Mouse (Mus musculus) C2C12 (cell line): ENCODE measurements around the gene Itpr1. TPM values are rescaled to one million over a fixed set of nuclear protein-coding genes. Genes with fewer than 3 reads are reported as not detected.

ENCODE experiments used
- H3K27me3 ChIP-seq: one replicate; pipeline ENCODE4 v1.6.1; 2011; ENCODE audit not compliant: control insufficient read depth, insufficient read depth, insufficient read length
- H3K36me3 ChIP-seq: one replicate; pipeline ENCODE4 v1.6.1; 2011; ENCODE audit not compliant: control insufficient read depth, insufficient read depth
- H3K4me3 ChIP-seq: one replicate; pipeline ENCODE4 v1.5.1; 2011; ENCODE audit warnings: mild to moderate bottlenecking, control low read depth; ENCODE audit not compliant: poor library complexity, insufficient read depth, severe bottlenecking
- H3K79me2 ChIP-seq: one replicate; pipeline ENCODE4 v1.6.1; 2011; ENCODE audit not compliant: control insufficient read depth, insufficient read depth
- H3K79me3 ChIP-seq: one replicate; pipeline ENCODE4 v1.6.1; 2011; ENCODE audit warnings: low read depth, control low read depth
- H3ac ChIP-seq: one replicate; pipeline ENCODE3; 2011; ENCODE audit warnings: low read depth; ENCODE audit not compliant: control insufficient read depth, insufficient read length
- CEBPB ChIP-seq: IDR thresholded peaks from one replicate; pipeline ENCODE4 v1.6.1; 2011; ENCODE audit warnings: low read depth, mild to moderate bottlenecking, control low read depth, moderate library complexity
- CTCF ChIP-seq: IDR thresholded peaks from one replicate; pipeline ENCODE4 v1.5.1; 2011; ENCODE audit not compliant: control insufficient read depth, insufficient read depth, insufficient read length
- FOSL1 ChIP-seq: IDR thresholded peaks from one replicate; pipeline ENCODE4 v1.8.0; 2011; ENCODE audit warnings: mild to moderate bottlenecking, low read length; ENCODE audit not compliant: poor library complexity, insufficient read depth, severe bottlenecking
- MAX ChIP-seq: IDR thresholded peaks from one replicate; pipeline ENCODE4 v1.6.1; 2011; ENCODE audit warnings: mild to moderate bottlenecking, control low read depth
- MYOD1 ChIP-seq: IDR thresholded peaks from one replicate; pipeline ENCODE4 v1.6.1; 2011; ENCODE audit warnings: low read depth; ENCODE audit not compliant: control insufficient read depth, insufficient read length
- MYOG ChIP-seq: IDR thresholded peaks from one replicate; pipeline ENCODE4 v1.6.1; 2011; ENCODE audit not compliant: control insufficient read depth, insufficient read length; ENCODE audit errors: extremely low read depth
- USF1 ChIP-seq: IDR thresholded peaks from one replicate; pipeline ENCODE4 v1.6.1; 2011; ENCODE audit warnings: low read depth, mild to moderate bottlenecking, control low read depth, moderate library complexity
- polyA plus RNA-seq: library from polyadenylated mRNA; unstranded; fragments of >200 nt; fragmentation: generic; extraction: Trizol; gene quantifications from one replicate; pipeline ENCODE4 v1.2.1, GENCODE M21; 2012; ENCODE audit warnings: missing spikeins

Itpr1 gene
- polyA plus RNA-seq, 1 experiment = 4.9 TPM

DNA sequence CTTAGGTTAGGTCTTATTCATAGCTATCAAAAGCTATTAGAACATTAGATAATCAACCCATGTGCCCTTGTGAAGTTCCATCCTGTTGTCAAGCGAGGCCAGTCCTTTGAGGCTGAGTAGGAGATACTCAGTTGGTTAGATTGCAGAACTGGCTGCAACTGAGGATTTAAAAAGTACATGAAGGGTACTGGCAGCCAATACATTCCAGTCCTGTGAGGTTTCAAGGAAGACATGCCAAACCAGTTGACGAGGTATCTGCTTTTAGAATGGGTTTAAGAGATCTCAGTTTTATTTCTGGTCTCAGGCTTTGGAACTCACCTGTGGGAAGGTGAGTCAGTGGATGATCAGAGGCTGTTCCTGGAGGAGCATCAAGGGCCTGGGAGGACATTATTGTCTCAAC lies 137.9 kb downstream of the Itpr1 start:
- Histone ChIP-seq H3K79me3 (no peaks in the 10 kb centered on the region), H3K36me3 (no peaks in the 10 kb centered on the region), H3K27me3 (no peaks in the 10 kb centered on the region), H3K4me3 (no peak overlapping the region), H3K79me2 (no peaks in the 10 kb centered on the region), H3ac (no peak overlapping the region)
- no peak for TF ChIP-seq FOSL1
- no peak for TF ChIP-seq CEBPB
- no peak for TF ChIP-seq CTCF
- no peak for TF ChIP-seq USF1
- TF ChIP-seq MYOG = no peak
- TF ChIP-seq MAX = no peak
- TF ChIP-seq MYOD1 = no peak

GRCm38 (mm10) chr6:108351998-108352397 lies 139.1 kb downstream of the Itpr1 start:
- Histone ChIP-seq H3K79me2 (no peaks in the 10 kb centered on the region), H3K4me3 (no peak overlapping the region), H3K36me3 (no peaks in the 10 kb centered on the region), H3K79me3 (no peaks in the 10 kb centered on the region), H3K27me3 (no peaks in the 10 kb centered on the region), H3ac (no peak overlapping the region)
- TF ChIP-seq FOSL1 (no peak), CTCF (no peak), MYOG (no peak), CEBPB (no peak), MYOD1 (no peak), MAX (no peak), USF1 (no peak)

DNA sequence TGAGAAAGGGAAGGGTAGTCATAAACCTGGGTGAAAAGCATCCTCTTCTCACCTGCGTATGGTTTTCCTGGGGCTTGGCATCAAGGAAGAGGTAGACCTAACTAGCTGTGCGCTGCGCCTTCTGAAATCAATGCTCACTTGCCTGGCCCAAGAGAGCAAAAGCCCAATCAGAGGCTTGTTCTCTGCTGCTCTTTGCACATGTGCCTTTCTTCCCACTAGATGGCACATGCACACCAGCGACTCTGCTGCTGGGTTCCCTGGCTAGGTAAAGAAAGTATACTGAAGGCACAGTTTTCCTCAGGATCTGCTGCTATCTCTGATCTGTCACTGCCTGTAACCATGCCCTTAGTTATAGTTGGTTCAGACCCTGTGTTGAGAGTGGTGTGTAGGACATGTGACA lies 154.5 kb downstream of the Itpr1 start:
- no peak overlapping the region for H3K4me3 ChIP-seq
- no peaks in the 10 kb centered on the region for H3K79me2 ChIP-seq
- H3K27me3 ChIP-seq = no peaks in the 10 kb centered on the region
- no peak for TF ChIP-seq MAX
- no peak for TF ChIP-seq MYOD1
- TF ChIP-seq FOSL1 = no peak
- no peak for TF ChIP-seq CEBPB
- TF ChIP-seq MYOG = no peak
- TF ChIP-seq CTCF = no peak
- TF ChIP-seq USF1 = no peak
- no peaks in the 10 kb centered on the region for H3K36me3 ChIP-seq
- no peaks in the 10 kb centered on the region for H3K79me3 ChIP-seq
- H3ac ChIP-seq = no peak overlapping the region

DNA sequence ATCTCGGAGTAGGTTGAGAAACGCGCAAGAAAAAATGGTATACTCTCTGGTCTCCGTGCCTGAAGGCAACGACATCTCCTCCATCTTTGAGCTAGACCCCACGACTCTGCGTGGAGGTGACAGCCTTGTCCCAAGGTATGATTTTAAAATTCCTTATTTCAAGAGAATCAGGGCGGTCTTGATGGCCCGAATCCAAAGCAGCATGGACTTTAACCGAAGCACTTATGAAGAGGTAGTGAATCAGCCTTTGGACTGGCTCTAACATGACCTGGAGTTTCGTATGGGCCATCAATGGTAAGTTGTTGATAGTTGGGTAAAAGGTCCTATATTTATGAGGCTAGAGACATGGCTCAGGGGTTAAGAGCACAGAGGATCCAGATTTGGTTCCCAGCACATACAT lies 156.1 kb downstream of the Itpr1 start:
- H3K4me3 ChIP-seq = no peak overlapping the region
- TF ChIP-seq CEBPB (no peak), FOSL1 (no peak), MYOG (no peak), CTCF (no peak), MYOD1 (no peak), MAX (no peak), USF1 (no peak)
- H3K79me2 ChIP-seq = no peaks in the 10 kb centered on the region
- H3K36me3 ChIP-seq = no peaks in the 10 kb centered on the region
- no peaks in the 10 kb centered on the region for H3K79me3 ChIP-seq
- no peaks in the 10 kb centered on the region for H3K27me3 ChIP-seq
- no peak overlapping the region for H3ac ChIP-seq

DNA sequence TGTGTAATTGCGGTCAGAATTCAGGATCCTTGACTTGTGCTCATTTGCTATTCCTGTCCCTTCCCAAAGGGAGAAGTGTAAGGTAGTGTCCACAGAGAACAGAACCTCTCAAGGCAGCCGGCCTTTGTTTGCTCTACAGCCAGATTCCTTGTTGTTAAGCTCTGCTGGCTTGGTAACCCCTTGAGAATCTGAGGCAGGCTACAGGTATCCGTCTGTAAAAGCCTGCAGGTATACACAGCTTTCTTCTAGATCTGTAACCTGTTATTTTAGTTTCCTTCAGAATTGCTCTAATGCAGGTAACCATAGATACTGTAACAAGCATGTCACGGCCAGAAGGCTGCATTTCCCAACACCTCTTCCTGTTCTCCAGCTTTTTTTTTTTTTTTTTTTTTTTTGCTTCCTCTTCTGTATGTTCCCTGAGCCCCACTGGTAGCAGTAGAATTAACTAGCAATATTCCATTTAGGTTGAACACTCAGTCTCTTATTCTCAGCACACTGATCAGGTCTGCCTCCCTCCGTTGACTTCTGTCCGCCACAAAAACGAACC lies 158.5 kb downstream of the Itpr1 start:
- Histone ChIP-seq H3ac (no peak overlapping the region), H3K36me3 (no peaks in the 10 kb centered on the region), H3K79me3 (no peaks in the 10 kb centered on the region), H3K79me2 (no peaks in the 10 kb centered on the region), H3K4me3 (no peak overlapping the region), H3K27me3 (no peaks in the 10 kb centered on the region)
- TF ChIP-seq MYOG = no peak
- no peak for TF ChIP-seq USF1
- no peak for TF ChIP-seq CTCF
- TF ChIP-seq FOSL1 = no peak
- TF ChIP-seq CEBPB = no peak
- TF ChIP-seq MAX = no peak
- no peak for TF ChIP-seq MYOD1

DNA sequence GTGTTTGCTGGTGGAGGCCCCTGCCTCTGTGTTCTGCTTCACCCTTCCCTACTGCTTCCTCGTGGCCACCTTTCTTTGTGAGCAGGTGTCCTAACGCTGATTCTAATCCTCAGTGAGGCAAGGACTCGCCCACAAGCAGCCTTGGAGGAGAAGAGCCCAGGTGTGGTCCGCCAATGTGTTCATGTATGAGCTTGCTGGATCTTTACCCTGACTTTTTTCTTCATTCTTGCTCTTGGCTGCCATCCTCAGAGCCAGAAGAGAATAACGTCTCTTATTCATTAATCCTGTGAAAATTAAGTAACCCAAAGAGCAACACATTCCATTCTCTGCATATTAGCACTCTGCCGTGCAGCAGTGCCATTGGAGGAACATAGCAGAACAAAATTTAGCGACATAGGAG lies 161.1 kb downstream of the Itpr1 start:
- no peak overlapping the region for H3K4me3 ChIP-seq
- no peaks in the 10 kb centered on the region for H3K27me3 ChIP-seq
- no peaks in the 10 kb centered on the region for H3K36me3 ChIP-seq
- H3ac ChIP-seq = no peak overlapping the region
- TF ChIP-seq CEBPB (no peak), MAX (no peak), MYOD1 (no peak), CTCF (no peak), FOSL1 (no peak), MYOG (no peak), USF1 (no peak)
- no peaks in the 10 kb centered on the region for H3K79me2 ChIP-seq
- H3K79me3 ChIP-seq = no peaks in the 10 kb centered on the region
